Mouse (Mus musculus): ENCODE results near the gene Dynlt1b. TPM values are rescaled to one million over a fixed set of nuclear protein-coding genes. Genes with fewer than 3 reads are reported as not detected.
"Not testable (repeated sequence)": the region's sequence is repeated elsewhere in the genome, so short reads cannot be mapped to it uniquely, and the experiment has no call there.

The Dynlt1b gene
- polyA plus RNA-seq, 1 experiment from 2014 or later = 546 TPM

- H3K4me2 ChIP-seq (ENCODE audit: low read depth, low read length); H3K4me3 ChIP-seq (ENCODE audit: low read length); H3K9me3 ChIP-seq (ENCODE audit: control insufficient read depth, low read length); H3K27me3 ChIP-seq (replicated peaks; ENCODE audit: control insufficient read depth, insufficient read depth, low read length); ATAC-seq; H3K9ac ChIP-seq (ENCODE audit: low read depth, low read length); H3K4me1 ChIP-seq (ENCODE audit: control insufficient read depth, insufficient read depth, low read length); H3K27ac ChIP-seq (ENCODE audit: low read length); H3K36me3 ChIP-seq (ENCODE audit: control insufficient read depth, insufficient read depth, low read length): not testable (repeated sequence)
- 61% methylated on average over 10 of the region's 14 CpGs for WGBS
Observed at GRCm38 (mm10) chr17:6421547-6422326, 8.2 kb upstream of the Dynlt1b start.

- WGBS = 55% methylated on average over 2 of the region's 2 CpGs
- not testable (repeated sequence) for H3K36me3 ChIP-seq (ENCODE audit: control insufficient read depth, insufficient read depth, low read length); H3K9me3 ChIP-seq (ENCODE audit: control insufficient read depth, low read length); H3K27me3 ChIP-seq (replicated peaks; ENCODE audit: control insufficient read depth, insufficient read depth, low read length); H3K4me1 ChIP-seq (ENCODE audit: control insufficient read depth, insufficient read depth, low read length); H3K4me2 ChIP-seq (ENCODE audit: low read depth, low read length); H3K4me3 ChIP-seq (ENCODE audit: low read length); H3K9ac ChIP-seq (ENCODE audit: low read depth, low read length); H3K27ac ChIP-seq (ENCODE audit: low read length)
- ATAC-seq = peak; percentile 57
Observed at GRCm38 (mm10) chr17:6422370-6422769, 7.5 kb upstream of the Dynlt1b start.

GRCm38 (mm10) chr17:6422805-6423204, 7.1 kb upstream of the Dynlt1b start:
- 58% methylated on average over 3 of the region's 3 CpGs for WGBS
- H3K27ac ChIP-seq (ENCODE audit: low read length); ATAC-seq: not testable (repeated sequence)

GRCm38 (mm10) chr17:6424294-6424980, 5.5 kb upstream of the Dynlt1b start:
- not testable (repeated sequence) for H3K9me3 ChIP-seq (ENCODE audit: control insufficient read depth, low read length); H3K27me3 ChIP-seq (replicated peaks; ENCODE audit: control insufficient read depth, insufficient read depth, low read length); H3K4me1 ChIP-seq (ENCODE audit: control insufficient read depth, insufficient read depth, low read length); H3K4me3 ChIP-seq (ENCODE audit: low read length); H3K4me2 ChIP-seq (ENCODE audit: low read depth, low read length); H3K9ac ChIP-seq (ENCODE audit: low read depth, low read length); H3K27ac ChIP-seq (ENCODE audit: low read length); H3K36me3 ChIP-seq (ENCODE audit: control insufficient read depth, insufficient read depth, low read length)
- WGBS = 42% methylated on average over 11 of the region's 12 CpGs
- peak; percentile 68 for ATAC-seq

More at GRCm38 (mm10) chr17:6422805-6423204, 7.1 kb upstream of the Dynlt1b start:
- not testable (repeated sequence) for H3K27me3 ChIP-seq (replicated peaks; ENCODE audit: control insufficient read depth, insufficient read depth, low read length); H3K36me3 ChIP-seq (ENCODE audit: control insufficient read depth, insufficient read depth, low read length); H3K4me1 ChIP-seq (ENCODE audit: control insufficient read depth, insufficient read depth, low read length); H3K9me3 ChIP-seq (ENCODE audit: control insufficient read depth, low read length); H3K9ac ChIP-seq (ENCODE audit: low read depth, low read length); H3K4me2 ChIP-seq (ENCODE audit: low read depth, low read length); H3K4me3 ChIP-seq (ENCODE audit: low read length)

GRCm38 (mm10) chr17:6425325-6425724, 4.6 kb upstream of the Dynlt1b start:
- not testable (repeated sequence) for H3K27me3 ChIP-seq (replicated peaks; ENCODE audit: control insufficient read depth, insufficient read depth, low read length); ATAC-seq; H3K27ac ChIP-seq (ENCODE audit: low read length); H3K4me2 ChIP-seq (ENCODE audit: low read depth, low read length); H3K9me3 ChIP-seq (ENCODE audit: control insufficient read depth, low read length); H3K4me3 ChIP-seq (ENCODE audit: low read length); H3K9ac ChIP-seq (ENCODE audit: low read depth, low read length); H3K36me3 ChIP-seq (ENCODE audit: control insufficient read depth, insufficient read depth, low read length); H3K4me1 ChIP-seq (ENCODE audit: control insufficient read depth, insufficient read depth, low read length)
- 79% methylated on average over 2 of the region's 3 CpGs for WGBS

GRCm38 (mm10) chr17:6426869-6427268, 3.0 kb upstream of the Dynlt1b start:
- not testable (repeated sequence) for H3K9me3 ChIP-seq (ENCODE audit: control insufficient read depth, low read length); H3K27ac ChIP-seq (ENCODE audit: low read length); H3K4me2 ChIP-seq (ENCODE audit: low read depth, low read length); H3K4me3 ChIP-seq (ENCODE audit: low read length); H3K4me1 ChIP-seq (ENCODE audit: control insufficient read depth, insufficient read depth, low read length); H3K36me3 ChIP-seq (ENCODE audit: control insufficient read depth, insufficient read depth, low read length); H3K27me3 ChIP-seq (replicated peaks; ENCODE audit: control insufficient read depth, insufficient read depth, low read length); H3K9ac ChIP-seq (ENCODE audit: low read depth, low read length); ATAC-seq
- 73% methylated on average over 3 of the region's 8 CpGs for WGBS

- H3K36me3 ChIP-seq (ENCODE audit: control insufficient read depth, insufficient read depth, low read length); H3K9me3 ChIP-seq (ENCODE audit: control insufficient read depth, low read length); H3K27me3 ChIP-seq (replicated peaks; ENCODE audit: control insufficient read depth, insufficient read depth, low read length); H3K4me1 ChIP-seq (ENCODE audit: control insufficient read depth, insufficient read depth, low read length); H3K27ac ChIP-seq (ENCODE audit: low read length); H3K9ac ChIP-seq (ENCODE audit: low read depth, low read length); H3K4me2 ChIP-seq (ENCODE audit: low read depth, low read length); H3K4me3 ChIP-seq (ENCODE audit: low read length); ATAC-seq: not testable (repeated sequence)
- WGBS = 82% methylated on average over 2 of the region's 2 CpGs
Observed at GRCm38 (mm10) chr17:6428926-6429325, 986 bp upstream of the Dynlt1b start.

- not testable (repeated sequence) for H3K27me3 ChIP-seq (replicated peaks; ENCODE audit: control insufficient read depth, insufficient read depth, low read length); H3K36me3 ChIP-seq (ENCODE audit: control insufficient read depth, insufficient read depth, low read length); H3K4me1 ChIP-seq (ENCODE audit: control insufficient read depth, insufficient read depth, low read length); H3K9me3 ChIP-seq (ENCODE audit: control insufficient read depth, low read length)
- ATAC-seq = peak; percentile 49
- peak overlapping the region; percentile 58 for H3K4me3 ChIP-seq (ENCODE audit: low read length)
- WGBS = 2% methylated on average over 8 of the region's 9 CpGs
- peak overlapping the region; percentile 74 for H3K9ac ChIP-seq (ENCODE audit: low read depth, low read length)
- peak overlapping the region; percentile 79; the same call in 1 of the 2 replicates for H3K27ac ChIP-seq (ENCODE audit: low read length)
- peak overlapping the region; percentile 57 for H3K4me2 ChIP-seq (ENCODE audit: low read depth, low read length)
Observed at GRCm38 (mm10) chr17:6430410-6431001, 594 bp downstream of the Dynlt1b start.

- H3K4me1 ChIP-seq (ENCODE audit: control insufficient read depth, insufficient read depth, low read length); H3K9me3 ChIP-seq (ENCODE audit: control insufficient read depth, low read length); H3K4me3 ChIP-seq (ENCODE audit: low read length); ATAC-seq; H3K4me2 ChIP-seq (ENCODE audit: low read depth, low read length); H3K27me3 ChIP-seq (replicated peaks; ENCODE audit: control insufficient read depth, insufficient read depth, low read length); H3K36me3 ChIP-seq (ENCODE audit: control insufficient read depth, insufficient read depth, low read length); H3K27ac ChIP-seq (ENCODE audit: low read length); H3K9ac ChIP-seq (ENCODE audit: low read depth, low read length): not testable (repeated sequence)
- 80% methylated on average over 3 of the region's 4 CpGs for WGBS
Observed at GRCm38 (mm10) chr17:6432456-6432855, 2.5 kb downstream of the Dynlt1b start.
